Mouse (Mus musculus) adrenal gland (tissue): ENCODE measurements at regions not wholly inside any gene's neighbourhood (a gene's known extent, or its start where the extent isn't known, plus 50 kb on each side); places are given as distances from the start of the nearest gene placed in this dataset.

Experiments
- intact Hi-C: fragments of 180-260 bp; cut with DNase I; formaldehyde crosslinking; loops from one replicate; pipeline ENCODE4 v1.15.1; 2025

DNA sequence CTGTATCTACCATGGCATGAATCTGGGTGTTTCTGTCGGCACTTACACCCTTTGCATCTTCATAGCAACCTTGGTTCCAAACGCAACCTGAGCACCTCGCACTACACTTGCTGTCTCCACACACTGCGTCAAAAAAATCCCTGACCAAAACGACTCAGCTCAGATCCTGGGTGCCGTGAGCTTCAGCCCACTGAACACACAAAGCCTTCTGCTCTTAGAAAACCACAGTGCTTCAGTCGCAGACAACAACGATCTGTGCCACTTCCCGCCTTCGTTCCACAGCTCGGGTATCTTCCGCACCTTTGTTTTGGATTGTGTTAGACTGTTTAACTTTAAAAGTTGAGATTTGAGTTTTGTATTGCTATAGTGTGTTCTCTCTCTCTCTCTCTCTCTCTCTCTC lies 105.7 kb downstream of the Sp3 start:
- intact Hi-C loops: no loop called here

DNA sequence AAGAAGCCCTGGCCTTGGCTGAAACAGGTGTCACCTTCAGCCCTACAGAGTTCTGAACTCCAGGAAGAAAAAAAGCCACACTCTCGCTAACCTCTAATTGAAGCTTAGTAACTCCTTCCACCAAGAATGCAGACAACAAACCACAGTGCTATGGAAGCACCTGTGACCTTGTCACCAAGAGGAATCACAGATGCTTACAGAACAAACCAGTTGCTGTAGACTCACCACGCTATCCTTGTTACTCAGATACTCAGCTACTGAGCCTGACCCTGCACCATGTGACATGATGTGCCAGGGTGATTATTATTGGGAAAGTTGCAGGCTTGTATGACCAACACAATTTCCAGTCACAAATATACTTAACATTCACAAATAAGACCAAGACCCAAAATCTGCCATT lies 104.6 kb downstream of the Sp3 start:
- intact Hi-C loops: no loop called here

DNA sequence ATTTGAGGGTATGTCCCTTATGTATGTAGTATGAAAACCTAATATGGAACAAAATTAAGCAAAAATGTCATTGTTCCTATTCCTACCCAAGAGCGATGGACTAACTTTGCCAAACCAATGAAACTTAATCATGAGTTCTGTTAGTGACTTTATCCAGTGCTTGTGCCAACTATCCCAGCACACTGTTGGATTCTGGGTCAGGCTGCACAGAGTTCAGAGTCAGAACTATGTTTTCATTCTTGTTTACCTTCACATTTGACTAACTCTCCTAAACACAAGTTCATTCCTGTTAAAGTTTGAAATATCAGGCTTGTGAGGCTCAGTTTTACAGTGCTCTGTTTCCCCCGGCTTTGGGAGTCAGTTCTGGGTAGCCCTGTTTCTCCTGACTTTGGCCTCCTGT lies 100.2 kb downstream of the Sp3 start:
- intact Hi-C loops: no loop called here

DNA sequence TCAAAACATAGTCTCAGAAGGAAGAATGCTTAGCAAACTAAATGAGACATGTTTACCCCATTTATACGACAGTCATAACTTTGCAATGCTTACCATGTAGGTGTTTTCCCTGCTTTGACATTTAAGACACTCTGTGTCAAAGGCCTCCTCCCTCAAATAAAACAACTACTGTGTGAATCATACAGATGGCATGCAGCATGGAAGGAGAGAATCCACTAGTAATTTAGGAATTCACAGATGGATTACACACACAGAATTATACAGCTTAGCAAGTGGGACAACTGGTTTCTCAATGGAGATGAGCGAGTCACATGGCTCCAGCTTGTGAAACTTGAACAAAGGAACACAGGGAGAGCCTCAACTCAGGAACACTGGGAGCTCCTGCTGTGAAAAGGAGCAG lies 98.7 kb downstream of the Sp3 start:
- intact Hi-C loops: no loop called here

DNA sequence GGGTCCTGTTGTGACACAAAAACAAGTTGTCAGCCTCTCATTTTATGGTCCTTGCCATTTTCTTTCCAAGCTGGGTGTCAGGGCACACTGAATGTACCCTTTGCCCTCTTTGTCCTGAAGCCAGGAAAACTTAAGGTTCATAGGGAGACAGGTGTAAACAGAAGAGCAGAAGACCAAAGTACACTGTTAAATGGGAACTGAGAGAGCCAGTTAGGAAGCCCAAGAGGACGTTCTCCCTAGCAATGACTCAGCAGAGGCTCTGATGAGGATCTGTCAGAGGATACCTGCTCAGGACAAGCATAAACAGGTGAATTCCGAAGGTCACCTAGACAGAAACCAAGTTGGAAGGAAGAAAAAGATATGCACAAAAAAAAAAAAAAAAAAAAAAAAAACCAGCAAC lies 94.0 kb downstream of the Sp3 start:
- intact Hi-C loops: no loop called here
